Mouse (Mus musculus): ENCODE results near the gene Ppm1k.
"Not testable (repeated sequence)": the region's sequence is repeated elsewhere in the genome, so short reads cannot be mapped to it uniquely, and the experiment has no call there.

The Ppm1k gene

DNA sequence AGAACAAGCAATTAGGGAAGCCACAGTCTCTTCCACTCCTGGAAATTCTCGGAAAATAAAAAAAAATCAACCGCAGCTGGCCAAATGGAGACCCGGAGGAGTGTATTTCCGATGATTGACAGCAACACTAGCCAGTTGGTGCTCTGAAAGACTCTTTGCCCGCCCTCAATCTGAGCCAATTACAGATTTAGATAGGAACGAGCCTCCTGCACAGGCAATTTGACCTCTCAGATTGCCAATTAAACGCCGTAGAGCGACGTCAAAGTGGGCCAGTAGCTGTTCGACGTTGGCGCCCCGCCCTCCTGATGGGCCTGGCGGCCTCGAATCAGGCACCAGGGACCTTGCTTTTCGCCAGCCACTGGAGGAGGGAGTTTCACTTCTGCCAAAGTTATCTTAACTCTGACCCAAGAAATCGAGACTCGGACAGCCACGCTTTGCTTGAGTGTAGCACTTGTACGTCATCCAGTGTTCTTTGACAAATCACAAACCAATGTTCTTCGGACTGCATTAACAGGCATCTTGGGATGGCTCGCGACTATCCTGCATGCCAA lies at the start of gene Ppm1k:
Ppm1k (minus strand) TSS at position 83 of the 551 bp plus-strand sequence.
- peak; percentile 99 for DNase-seq (ENCODE audit: low spot score)

DNA sequence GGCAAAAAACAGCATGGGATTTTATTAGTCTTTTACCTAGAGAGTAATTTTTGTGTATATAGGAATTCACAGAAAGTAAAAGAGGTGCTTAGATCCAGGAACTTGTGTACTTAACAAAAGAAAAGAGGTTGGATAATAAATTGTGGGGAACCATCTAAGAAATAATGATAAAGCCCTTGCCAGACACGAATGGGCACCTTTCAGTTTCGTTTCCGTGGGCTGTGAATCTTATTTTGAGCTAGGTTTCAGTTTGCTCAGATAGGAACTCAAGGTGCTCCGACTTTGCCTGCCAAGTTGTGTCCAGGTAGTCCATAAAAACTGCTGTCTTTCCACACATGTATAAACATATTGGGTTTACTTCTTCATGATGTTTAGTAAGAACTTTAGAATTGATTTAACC lies 47.1 kb upstream of the Ppm1k start:
- no peak for DNase-seq (ENCODE audit: low spot score)

DNA sequence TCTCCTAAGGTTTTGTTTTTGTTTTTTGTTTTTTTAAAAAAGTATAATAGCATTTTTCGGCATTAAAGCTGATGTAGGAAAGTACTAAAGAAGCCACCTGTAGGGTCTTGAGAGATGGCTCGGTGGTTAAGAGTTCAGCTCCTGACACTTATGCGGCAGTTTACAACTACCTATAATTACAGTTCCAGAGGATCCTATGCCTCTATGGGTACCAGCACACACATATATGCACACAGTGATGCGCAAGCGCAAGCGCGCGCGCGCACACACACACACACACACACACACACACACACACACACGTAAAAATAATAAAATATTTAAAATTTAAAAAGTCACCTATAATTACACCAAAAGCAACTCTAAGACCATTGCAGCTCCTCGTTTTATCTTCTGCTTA lies 46.3 kb upstream of the Ppm1k start:
- no peak for DNase-seq (ENCODE audit: low spot score)

DNA sequence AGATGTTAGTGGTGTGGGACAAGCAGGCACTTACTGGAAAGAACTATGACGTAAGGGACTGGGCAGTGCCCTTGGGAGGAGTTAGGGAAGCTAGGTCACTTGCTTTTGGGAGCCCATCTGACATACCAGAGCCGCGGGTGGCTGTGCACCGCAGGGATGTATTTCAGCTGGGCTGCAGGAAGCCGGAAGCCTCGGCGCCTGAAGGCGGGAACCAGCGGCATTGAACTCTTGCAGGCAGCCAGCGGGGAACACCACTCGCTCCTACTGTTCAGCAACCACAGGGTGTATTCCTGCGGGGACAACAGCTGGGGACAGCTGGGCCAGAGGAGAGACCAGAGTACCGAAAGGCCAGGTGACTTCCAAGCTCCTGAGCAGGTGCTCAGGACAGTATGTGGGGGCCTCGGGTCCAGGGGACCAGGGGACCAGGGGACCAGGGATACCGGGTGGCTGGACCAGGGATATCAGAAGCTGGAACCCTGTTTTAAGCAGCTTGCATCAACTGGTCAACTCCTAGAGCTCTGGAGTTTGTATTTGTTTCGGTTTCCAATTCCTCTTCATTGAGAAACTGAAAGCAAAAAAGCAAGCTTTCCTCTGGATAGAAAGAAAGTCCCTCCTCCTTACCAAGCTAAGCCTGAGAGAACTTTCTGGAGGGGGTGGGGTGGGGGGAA lies 45.7 kb upstream of the Ppm1k start, which contains the start of gene Herc6:
Herc6 (plus strand) TSS at position 120 of the 668 bp plus-strand sequence.
- DNase-seq (ENCODE audit: low spot score): peak; percentile 72

DNA sequence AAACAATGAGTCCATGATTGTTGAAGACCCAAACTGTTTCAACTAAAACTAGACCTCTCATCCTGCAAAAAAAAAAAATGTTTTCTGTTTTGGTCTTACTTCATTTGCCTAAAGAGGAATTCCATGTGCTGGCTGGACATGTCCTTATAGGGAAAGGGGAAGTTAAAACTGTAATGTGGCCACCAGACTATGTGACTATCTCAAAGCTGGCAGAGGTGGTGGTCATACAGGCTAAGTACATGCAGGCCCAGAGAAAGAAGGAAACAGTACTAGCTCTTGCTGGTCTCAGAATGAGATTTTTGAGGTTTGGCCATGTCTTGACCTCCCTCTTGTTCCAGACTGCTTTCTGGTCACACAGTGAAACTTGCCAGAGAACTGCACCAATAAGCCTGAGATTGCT lies 36.3 kb upstream of the Ppm1k start:
- DNase-seq (ENCODE audit: low spot score): no peak

DNA sequence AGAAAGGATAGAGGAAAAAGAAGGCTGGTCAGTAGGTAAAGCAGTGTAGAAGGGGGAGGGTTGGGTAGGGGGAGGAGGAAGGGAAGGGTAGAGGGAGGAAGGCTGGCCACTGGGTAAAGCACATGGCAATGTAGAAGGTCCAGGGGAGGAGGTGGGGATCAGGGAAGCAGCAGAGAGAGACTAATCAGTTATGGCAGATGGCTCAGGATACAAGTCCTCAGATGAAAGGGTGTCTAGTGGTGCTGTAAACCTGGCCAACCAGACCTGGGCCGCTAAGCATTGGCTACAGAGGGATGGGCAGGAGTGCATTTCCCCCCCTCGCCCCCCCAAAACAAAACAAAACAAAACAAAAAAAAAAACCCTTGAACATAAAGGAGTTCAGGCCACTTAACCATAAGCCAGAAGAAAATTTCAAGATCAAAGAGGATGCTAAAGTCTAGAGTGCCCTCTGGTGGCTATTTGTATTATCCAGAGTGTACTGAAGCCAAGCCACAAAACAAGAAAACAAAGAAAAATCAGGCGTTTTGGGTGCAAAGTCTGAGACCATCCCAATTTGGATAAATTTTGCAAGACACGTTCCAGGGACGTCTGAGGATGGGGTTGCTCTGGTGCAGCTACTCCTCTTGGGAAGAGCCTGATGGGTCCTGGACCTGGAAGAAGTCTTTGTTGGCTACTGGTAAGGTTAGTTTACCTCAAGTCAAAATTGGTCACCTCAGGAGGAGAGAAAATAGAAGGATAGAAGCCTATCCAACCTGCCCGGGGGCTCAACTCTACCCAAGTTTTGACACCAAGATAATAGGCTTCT lies 35.1 kb upstream of the Ppm1k start:
- peak; percentile 84 for DNase-seq (ENCODE audit: low spot score)

DNA sequence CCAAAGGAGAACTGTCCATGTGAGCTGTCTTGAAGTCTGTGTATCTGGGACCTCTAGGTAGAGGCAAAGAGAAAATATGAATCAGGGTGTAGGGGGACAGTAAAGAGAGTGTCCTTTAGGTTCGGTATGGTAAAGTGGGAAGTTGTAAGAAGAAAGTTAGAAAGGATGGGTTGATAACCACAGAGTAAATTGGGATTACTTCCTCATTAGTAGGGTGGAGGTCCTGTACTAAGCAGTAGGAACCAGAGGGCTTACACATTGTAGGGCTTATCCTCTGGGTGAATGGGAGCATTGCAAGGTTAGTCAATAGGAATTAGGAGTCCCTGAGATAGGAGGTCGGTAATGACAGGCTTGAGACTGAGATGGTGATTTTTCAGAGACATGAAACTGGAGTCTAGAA lies 32.4 kb upstream of the Ppm1k start:
- no peak for DNase-seq (ENCODE audit: low spot score)

DNA sequence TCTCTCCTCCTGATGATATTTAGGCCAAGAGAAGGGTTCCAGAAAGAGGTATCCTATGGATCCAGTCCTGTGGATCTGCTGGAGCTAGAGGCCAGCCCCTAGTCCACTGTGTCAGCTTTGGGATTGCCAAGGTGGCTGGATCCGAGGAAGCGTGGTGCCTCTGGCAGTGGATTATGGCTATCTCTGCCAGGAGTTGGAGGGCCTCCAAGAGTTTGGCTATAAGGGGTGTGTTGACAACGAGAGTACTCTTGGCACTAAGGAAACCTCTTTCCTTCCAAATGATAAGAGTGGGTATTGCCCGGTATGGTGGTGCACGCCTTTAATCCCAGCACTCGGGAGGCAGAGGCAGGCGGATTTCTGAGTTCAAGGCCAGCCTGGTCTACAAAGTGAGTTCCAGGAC lies 30.2 kb upstream of the Ppm1k start:
- no peak for DNase-seq (ENCODE audit: low spot score)

DNA sequence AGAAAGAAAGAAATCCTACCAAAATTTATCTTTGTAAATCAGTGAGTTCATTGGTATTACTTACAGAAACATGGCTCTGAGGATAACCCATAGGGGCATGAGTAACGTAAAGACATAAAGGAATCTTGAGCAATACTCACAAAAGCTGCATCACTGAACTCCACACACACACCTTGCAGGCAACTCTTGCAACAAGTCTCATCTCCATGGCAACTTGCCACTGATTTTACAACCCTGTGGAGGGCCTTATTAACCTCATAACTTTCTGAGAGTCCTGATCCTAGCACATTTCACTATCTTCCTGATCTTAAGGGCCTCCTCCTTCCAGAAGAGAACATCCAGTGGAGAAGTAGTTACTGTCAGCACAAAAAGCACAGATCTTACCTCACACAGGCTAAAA lies 28.2 kb upstream of the Ppm1k start:
- no peak for DNase-seq (ENCODE audit: low spot score)

DNA sequence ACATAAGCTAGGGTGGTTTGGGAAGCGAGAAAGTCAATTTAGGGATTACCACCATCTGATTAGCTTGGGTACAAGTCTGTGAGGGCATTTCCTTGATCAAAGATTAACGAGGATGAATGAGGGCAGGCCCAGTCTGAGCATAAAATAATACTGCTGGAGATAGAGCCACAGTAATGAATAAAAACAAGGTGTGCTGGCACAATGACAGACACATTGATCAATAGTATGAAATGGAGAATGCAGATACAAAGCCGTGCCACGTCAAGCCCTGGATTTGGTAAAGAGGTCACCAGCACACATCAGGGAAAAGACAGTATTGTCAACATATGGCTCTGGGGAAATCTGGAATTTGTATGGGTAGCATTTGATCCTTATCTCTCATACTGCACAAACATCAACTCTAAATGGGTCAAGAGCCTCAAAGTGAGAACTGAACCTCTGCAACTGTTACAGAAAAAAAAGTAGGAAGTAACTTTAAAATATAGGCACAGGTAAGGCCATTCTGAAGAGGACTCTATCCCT lies 22.6 kb upstream of the Ppm1k start:
- DNase-seq (ENCODE audit: low spot score): no peak

DNA sequence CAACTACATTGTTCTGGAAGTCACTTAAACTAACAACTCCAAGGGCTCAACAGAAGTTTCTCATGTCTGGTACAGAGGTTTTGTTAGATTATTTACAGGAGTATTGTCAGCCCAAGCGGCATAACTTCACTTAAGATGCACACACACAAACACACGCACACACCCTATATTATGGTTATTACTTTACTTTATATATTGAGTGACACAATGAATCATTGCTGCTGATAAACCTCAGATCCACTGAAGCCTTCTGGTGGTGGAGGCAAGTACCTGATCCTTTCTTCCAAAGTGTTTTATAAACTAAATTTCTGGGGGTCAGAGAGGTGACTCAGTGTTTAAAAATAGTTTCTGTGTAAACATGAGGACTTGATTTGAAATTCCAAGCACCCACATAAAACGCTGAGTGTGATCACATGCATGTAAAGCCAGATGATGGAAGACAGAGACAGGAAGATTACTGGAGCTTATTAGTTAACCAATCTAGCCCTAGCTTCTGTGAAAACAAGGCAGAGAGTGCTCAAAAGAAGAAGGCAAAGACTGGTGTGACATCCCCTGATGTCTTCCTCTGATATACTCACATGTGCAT lies 16.0 kb upstream of the Ppm1k start:
- no peak for DNase-seq (ENCODE audit: low spot score)

DNA sequence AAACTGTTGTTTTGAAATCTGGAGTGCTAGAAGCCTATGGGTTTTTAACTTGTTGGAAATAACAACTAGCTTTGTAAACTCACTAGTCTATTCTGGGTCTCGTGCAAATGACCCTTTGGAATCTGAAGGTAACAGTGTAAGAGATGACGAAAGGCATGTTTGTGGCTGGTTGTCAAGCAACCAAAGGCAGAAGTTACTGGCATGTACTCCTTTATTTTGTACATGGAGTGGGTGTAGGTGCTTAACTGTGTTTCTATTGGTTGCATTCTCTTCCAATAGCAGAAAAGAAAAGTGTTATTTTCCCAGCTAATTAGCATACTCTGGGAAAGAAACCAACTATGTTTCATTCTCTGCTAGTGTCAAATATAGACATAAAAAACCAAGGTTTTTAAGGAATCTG lies 9.6 kb upstream of the Ppm1k start:
- no peak for DNase-seq (ENCODE audit: low spot score)

DNA sequence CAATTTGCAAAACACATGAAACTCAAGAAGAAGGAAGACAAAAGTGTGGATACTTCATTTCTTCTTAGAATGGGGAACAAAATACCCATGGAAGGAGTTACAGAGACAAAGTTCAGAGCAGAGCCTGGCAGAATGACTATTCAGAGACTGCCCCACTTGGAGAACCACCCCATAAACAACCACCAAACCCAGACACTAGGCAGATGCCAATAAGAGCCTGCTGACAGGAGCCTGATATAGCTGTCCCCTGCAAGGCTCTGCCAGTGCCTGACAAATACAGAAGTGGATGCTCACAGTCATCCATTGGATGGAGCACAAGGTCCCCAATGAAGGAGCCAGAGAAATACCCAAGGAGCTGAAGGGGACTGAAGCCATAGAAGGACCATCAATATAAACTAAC lies 8.3 kb upstream of the Ppm1k start:
- DNase-seq (ENCODE audit: low spot score): not testable (repeated sequence)

DNA sequence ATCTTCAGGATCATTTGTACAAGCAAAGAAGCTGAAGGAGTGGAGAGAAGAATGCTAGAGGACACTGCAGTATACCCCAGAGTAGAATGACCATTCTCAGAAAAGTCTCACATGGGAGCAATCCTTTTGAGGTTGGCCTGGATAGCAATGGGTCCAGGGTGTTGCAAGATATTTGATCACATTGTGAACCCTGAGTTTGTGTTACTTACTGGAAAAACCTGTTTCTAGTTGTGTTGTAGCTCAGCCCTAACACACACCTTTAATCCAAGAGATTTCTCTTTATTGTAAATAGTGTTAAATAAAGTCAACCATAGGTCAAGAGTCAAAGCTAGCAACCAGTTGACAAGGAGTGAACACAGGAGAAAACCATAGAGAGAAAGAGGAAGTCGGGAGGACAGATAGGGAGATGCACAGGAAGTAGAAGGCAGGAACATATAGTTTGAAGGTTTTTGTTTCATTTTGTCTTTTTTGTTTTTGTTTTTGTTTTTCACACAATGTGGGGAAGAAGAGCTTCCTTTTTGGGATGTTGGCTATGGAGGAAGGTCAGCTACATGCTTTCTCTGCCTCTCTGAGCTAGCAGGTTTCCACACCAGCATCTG lies 6.6 kb upstream of the Ppm1k start:
- DNase-seq (ENCODE audit: low spot score): no peak

DNA sequence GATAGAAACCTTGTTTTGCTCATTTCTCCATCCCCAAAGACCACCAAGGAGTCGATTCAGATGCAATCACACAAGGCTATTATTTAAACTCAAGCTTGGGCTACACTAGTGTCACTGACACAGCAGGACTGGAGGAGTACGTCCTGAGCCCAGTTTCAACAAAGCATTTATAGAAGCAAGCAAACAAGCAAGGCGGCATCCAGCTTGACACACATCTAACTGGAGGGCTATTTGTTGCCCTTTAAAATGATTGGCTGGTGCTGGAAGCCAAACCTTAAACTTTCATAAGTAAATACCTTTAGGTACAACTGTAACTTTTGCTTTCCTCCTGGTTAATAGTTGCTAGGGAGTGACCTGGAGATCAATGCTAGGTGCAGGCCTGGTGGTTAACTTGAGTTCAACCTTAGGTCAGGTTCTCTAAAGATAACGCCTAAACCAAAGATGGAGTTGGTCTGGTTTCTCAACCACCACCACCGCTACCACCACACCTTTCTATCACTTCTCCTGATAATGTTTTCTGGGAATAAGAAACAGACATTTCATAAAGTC lies 5.8 kb upstream of the Ppm1k start:
- no peak for DNase-seq (ENCODE audit: low spot score)

DNA sequence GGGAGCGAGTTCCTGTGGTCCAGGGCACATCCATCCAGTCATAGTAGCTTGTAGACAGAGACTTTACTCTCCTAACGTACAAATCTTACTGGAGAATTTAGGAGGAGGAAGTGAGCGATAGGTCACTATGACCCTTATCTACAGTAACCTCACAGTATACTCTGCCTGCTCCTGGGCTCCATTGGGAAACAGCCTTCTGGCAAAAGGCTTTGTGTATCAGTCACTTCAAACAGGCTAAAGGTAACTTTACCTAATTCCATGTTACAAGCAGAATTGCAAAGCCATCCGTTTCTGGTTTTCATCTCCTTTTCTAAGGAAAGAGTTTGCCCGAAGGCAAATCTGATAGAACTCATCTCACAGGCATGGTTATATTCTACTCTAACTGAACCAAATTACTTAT lies 2.6 kb upstream of the Ppm1k start:
- DNase-seq (ENCODE audit: low spot score): no peak

DNA sequence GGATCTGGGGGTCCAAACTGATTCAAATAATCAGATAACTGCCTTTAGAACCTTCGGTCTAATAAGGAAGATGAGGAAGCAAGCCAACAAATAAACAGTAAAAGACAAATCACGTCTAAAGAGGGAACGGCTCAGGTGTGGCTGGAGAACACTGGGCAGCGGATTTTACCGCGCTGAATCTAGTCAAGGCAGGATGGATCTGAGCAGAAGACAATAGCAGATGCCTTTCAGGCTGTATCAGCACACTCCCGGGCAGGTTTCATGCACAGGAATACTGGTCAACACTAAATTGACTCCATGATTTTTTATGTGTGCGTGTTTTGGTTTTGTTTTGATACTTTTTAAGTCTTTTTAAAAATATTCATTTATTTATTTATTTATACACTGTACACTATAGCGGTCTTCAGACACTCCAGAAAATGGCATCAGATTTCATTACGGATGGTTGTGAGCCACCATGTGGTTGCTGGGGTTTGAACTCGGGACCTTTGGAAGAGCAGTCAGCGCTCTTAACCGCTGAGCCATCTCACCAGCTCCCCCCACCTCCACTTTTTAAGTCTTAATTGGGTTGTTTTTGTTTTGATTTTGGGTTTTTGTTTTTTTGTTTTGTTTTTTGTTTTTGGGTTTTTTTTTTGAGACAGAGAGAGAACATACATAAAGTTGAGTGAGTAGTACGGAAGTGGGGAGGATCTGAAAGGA lies 852 bp upstream of the Ppm1k start:
- DNase-seq (ENCODE audit: low spot score): no peak

DNA sequence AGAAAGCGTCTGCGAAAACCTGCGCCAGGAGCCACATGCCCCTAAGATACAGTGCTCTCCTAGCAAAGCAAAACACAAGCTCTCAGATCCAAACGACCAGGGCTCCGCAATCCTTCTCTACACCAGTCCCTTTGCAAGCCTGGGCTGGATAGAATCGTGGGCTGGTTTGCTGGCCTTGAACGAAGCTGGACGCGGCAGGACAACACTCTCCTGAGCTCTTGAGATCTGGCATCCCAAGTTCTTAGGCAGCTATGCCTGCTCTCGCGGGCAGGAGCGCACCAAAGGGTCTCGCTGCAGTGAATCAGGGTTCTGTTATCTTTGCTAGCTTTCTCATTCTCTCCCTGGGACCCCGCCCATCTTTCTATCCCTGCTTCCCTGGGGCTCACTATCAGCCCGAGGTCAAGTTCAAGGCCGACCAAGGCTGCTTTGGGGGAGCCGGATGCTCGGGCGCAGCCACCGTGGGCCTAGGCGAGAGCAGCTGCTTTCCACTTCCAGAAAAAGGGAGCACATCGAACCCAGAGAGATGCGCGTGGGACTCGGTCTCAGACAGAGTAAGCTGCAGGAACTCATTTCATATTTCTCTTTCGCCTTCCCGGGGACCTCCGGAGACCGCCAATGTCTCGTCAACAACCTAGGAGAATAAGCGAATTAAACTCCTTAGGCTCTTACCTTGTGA lies 519 bp downstream of the Ppm1k start:
- peak; percentile 60 for DNase-seq (ENCODE audit: low spot score)

DNA sequence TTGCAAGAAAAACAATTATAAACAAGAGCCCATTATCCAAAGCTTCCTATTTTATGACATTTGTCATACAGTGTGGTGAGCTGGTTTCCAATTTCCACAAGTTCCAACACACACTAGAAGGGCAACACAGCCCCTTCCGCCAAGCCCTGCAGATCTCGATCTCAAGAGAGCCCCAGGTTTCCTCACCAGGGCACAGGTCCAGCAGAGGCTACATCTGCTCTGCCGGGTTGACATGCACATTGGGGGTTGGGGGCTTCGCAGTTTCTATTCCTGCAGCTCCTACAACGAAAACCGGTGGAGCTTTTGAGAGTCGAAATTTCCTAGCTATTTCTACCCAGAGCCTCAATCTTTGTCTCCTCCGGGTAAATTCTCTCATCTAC lies 1.0 kb downstream of the Ppm1k start:
- DNase-seq (ENCODE audit: low spot score): peak; percentile 29

DNA sequence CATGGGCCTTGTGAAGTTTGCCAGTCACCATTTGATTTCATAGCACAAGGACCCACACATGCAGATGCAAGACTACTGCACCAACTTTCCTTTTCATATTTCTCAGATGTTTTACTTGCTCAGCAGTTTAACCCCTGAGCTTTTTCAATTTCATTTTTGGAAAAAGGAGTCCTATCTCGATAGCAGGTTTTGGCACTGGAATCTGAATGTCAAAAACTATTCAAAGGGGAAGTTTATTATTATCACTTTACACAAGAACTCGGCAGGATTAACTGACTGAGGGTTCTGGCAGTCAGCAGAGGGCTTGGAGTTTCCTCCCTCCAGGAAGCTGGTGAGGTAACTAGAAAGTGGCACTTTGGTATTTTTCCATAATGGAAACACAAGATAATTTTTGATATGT lies 1.9 kb downstream of the Ppm1k start:
- DNase-seq (ENCODE audit: low spot score): no peak

DNA sequence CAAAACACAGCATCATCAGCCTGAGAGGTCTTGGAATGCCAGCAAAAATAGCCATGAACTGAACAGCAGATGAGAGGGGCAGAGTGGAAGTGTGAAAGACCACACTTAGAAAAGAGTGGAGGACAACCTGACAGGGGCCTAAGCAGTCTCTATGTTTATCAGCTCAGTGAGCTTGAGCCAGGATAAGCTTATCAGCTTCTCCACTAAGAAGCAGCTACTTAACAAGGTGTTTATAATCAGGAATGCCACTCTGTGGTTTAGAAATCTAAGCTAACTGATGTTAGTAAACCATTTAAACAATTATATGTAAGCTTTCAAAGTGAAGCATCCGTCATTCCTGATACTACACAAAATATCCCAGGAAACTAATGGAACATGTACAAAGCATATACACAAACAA lies 3.2 kb downstream of the Ppm1k start:
- DNase-seq (ENCODE audit: low spot score): no peak
